Mouse (Mus musculus) embryonic fibroblast, embryonic 13.5 days (primary cell): ENCODE measurements at regions not wholly inside any gene's neighbourhood (a gene's known extent, or its start where the extent isn't known, plus 50 kb on each side); places are given as distances from the start of the nearest gene placed in this dataset.
"Not testable (repeated sequence)": the region's sequence is repeated elsewhere in the genome, so short reads cannot be mapped to it uniquely, and the experiment has no call there.

Experiments
- H3K27ac ChIP-seq: 2 replicates; pipeline ENCODE4 v1.5.1; 2012; ENCODE audit warnings: low read length, control low read depth, inconsistent platforms; ENCODE audit not compliant: insufficient read depth
- H3K4me1 ChIP-seq: 2 replicates; pipeline ENCODE4 v1.6.1; 2011; ENCODE audit warnings: low read length; ENCODE audit not compliant: control insufficient read depth, insufficient read depth
- H3K4me3 ChIP-seq: 2 replicates; pipeline ENCODE4 v1.5.1; 2011; ENCODE audit warnings: mild to moderate bottlenecking, control low read depth, low read length; ENCODE audit not compliant: insufficient read depth
- CTCF ChIP-seq: IDR thresholded peaks from 2 replicates; pipeline ENCODE4 v1.5.1; 2011; ENCODE audit warnings: mild to moderate bottlenecking, control low read depth, low read length, moderate library complexity, borderline replicate concordance; ENCODE audit not compliant: insufficient read depth
- POLR2A ChIP-seq: IDR thresholded peaks from 2 replicates; pipeline ENCODE4 v1.6.1; 2011; ENCODE audit warnings: low read depth, mild to moderate bottlenecking, control low read depth, low read length, moderate library complexity

DNA sequence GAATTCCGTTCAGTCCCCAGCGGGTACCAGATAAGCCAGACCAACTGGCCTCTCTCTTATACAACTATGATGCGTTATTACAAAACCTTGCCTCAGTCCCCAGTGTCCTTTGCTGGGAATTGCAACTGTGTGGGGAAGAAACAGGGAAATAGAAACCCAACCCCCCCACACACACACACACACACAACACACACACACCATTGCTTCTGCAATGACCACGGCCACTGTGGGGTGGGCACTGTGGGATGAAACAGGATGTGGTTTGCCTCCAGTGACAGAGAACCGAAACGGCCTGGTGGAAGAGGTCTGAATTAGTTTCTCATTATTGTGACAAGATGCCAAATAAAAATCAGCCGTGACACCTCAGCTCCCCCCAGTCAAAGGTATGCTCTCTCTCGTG is 128.8 kb upstream of the Rybp start:
- H3K4me3 ChIP-seq: no peak overlapping the region
- TF ChIP-seq POLR2A (no peak), CTCF (no peak)
- no peak overlapping the region for H3K27ac ChIP-seq
- no peaks in the 10 kb centered on the region for H3K4me1 ChIP-seq

DNA sequence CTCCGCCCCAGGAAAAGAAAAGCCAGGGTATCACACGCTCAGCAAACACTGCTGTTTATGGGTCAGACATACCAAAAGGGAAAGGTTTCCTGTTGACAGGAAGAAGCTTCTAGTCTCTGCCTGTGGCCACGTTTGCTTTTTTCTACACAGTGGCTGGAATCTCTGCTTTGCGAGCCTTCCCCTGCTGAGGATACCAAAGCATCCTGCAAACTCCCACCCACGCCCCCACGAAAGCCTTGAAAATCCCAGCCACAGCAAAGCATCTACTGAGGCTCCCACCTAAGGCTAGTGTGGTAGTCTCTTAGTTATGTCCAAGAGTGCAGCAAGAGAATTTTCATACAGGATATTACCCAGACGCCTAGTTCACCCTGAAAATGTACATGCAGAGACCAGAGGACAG is 128.2 kb upstream of the Rybp start:
- Histone ChIP-seq H3K4me3 (no peak overlapping the region), H3K27ac (no peak overlapping the region), H3K4me1 (no peaks in the 10 kb centered on the region)
- no peak for TF ChIP-seq POLR2A
- no peak for TF ChIP-seq CTCF

DNA sequence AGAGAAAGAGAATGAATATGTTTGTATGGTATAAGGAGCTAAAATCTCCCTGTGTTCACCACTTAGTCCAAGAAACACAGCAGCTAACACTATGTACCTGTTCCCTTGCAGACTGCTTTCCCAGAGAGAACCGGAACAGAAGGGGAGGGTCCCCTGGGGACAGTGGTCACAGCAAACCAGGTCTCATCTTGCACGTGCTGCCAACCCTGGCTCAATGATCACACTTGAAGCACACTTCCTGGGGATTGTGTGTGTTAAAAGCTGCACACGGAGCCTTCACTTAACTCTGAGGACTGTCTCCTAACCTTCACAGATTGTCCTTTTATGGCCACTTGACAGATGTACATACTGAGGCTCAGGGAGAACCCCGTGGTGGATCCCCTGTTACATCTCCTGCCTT is 127.6 kb upstream of the Rybp start:
- no peaks in the 10 kb centered on the region for H3K4me1 ChIP-seq
- H3K4me3 ChIP-seq: no peak overlapping the region
- TF ChIP-seq CTCF (no peak), POLR2A (no peak)
- no peak overlapping the region for H3K27ac ChIP-seq

DNA sequence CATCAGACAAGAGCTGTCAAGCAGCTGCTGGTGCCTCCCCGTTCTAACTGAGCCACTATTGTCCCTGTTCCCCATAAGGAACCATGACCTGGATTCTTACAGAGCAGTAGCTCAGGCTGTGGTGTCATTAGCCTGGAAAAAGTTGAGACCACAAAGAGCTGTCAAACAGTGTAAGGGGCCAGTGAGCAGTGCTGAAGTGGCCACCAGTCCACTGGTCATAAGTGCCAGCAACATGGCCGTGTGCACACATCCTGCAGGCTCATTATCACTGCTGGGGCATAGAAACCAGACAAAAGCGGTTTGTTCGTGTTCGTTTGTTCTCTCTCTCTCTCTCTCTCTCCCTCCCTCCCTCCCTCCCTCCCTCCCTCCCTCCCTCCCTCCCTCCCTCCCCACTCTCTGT is 125.2 kb upstream of the Rybp start:
- TF ChIP-seq CTCF: no peak
- TF ChIP-seq POLR2A: no peak
- Histone ChIP-seq H3K4me1 (no peaks in the 10 kb centered on the region), H3K4me3 (no peak overlapping the region), H3K27ac (no peak overlapping the region)

DNA sequence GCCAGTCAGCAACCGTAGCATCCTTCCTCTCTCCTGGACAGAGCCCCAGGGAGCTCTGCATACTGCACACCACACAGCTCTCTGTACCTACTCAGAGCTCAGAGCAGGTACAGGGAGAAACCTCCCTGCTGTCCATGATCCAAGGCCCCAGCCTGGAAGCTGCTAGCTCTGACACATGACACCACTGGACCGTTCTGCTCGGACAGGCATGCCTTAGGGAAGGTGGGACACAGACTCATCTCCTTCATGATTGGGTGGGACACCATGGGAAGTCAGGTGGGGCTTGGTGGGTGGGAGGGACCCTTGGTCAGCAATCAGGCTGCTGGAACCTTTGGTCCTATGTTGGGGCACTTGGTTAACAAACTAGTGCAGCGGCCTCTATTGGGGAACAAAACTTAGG is 124.7 kb upstream of the Rybp start:
- Histone ChIP-seq H3K4me1 (no peaks in the 10 kb centered on the region), H3K4me3 (no peak overlapping the region), H3K27ac (no peak overlapping the region)
- no peak for TF ChIP-seq CTCF
- TF ChIP-seq POLR2A: no peak

DNA sequence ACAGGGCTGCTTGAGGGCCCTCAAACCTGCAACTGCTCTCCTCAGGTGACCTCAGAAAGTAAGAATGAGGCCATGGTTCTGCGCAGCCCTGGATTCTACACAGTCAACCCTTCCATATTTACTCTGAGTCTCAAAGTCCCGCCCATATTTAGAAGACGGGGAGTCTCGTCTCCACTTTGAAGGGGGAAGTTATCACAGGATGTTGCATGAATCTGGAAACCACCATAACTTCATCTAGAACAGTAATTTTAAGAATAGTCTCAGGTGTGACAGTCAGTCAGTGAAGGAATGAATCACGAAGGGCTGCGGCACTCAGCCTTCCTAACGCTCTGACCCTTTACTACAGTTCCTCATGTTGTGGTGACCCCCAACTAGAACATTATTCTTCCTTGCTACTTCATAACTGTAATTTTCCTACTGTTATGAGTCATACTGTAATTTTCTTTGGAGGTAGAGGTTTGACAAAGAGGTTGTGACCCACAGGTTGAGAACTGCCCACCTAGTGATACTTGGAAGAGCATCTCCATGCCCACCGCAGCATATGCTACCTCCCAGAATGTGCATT is 122.9 kb upstream of the Rybp start:
- no peak overlapping the region for H3K4me3 ChIP-seq
- no peak overlapping the region for H3K27ac ChIP-seq
- no peaks in the 10 kb centered on the region for H3K4me1 ChIP-seq
- no peak for TF ChIP-seq CTCF
- TF ChIP-seq POLR2A: no peak

DNA sequence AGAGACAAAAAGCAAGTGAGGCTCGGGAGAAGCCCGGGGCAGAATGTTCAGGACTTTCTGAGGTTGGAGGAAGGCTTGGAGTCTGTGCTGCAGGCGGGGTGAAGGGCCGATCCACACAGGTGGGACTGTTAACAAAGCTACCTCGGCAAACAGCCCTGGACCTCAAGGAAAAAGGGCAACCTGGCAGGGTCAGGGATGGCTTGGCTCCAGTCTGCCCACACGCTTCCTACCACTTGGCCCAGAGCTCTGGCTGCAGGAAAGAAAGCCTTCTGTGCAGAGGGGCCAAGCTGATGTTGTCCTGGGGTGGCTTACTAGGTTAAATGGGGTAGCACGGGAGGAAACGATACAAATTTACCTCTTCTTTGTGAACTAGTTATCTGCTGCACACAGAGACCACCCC is 121.5 kb upstream of the Rybp start:
- Histone ChIP-seq H3K27ac (no peak overlapping the region), H3K4me1 (no peaks in the 10 kb centered on the region), H3K4me3 (no peak overlapping the region)
- TF ChIP-seq POLR2A (no peak), CTCF (no peak)

DNA sequence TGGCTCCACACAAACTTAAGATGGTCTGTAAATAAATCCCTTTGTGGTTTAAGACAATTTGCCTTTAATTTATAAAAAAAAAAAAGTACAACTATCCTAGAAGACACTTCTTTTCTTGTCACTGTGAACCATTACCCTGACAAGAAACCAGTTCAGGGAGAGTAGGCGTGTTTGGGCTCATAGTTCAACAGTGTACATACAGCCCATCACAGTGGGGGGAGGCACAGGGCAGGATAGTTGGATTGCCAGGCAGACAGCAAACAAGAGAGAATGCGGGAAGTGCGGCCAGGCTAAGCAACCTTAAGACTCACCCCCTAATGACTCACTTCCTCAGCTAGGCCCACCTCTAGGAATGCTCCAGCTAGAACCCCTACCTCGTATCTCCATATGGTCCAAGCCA is 119.2 kb upstream of the Rybp start:
- Histone ChIP-seq H3K4me3 (no peak overlapping the region), H3K27ac (no peak overlapping the region), H3K4me1 (no peaks in the 10 kb centered on the region)
- no peak for TF ChIP-seq POLR2A
- no peak for TF ChIP-seq CTCF

DNA sequence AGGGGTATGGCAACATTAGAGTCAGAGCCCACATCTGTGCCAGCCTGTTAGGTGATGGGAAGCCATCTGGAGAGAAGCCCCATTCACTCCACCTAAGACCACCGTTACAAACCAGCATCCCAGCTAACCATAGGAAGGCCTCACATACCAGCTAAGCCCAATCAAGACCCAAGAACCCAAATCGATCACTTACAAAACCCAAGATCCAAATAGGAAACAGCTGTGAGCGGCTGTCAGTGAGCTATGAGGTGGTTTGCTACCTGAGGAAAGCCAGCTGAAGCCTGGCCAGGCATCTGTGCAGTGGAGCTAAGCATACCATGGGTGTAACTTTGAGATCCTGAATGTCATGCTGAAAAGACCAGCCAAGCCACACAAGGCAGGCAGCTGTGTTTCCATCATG is 116.9 kb upstream of the Rybp start:
- H3K27ac ChIP-seq: no peak overlapping the region
- H3K4me3 ChIP-seq: no peak overlapping the region
- no peak for TF ChIP-seq CTCF
- TF ChIP-seq POLR2A: no peak
- no peaks in the 10 kb centered on the region for H3K4me1 ChIP-seq

DNA sequence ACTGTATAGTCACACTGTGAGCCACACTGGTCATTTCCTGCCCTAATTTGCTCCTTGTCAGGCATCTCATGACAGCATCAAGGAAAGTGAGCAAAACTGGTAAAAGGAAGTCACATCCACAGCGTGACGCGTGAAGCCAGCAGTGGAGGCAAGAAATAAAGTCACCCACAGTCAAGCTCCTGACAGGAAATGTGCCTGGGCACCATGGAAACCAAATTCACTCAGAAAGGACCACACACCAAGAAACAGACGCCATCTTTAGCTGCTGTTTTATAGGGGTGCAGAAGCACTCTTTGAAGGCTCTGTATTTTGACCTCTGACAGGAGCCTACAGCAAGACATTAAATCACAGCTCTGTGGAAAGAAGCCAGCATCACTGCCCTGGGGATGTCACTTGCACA is 115.4 kb upstream of the Rybp start:
- Histone ChIP-seq H3K4me3 (no peak overlapping the region), H3K4me1 (no peaks in the 10 kb centered on the region), H3K27ac (no peak overlapping the region)
- no peak for TF ChIP-seq CTCF
- TF ChIP-seq POLR2A: no peak

DNA sequence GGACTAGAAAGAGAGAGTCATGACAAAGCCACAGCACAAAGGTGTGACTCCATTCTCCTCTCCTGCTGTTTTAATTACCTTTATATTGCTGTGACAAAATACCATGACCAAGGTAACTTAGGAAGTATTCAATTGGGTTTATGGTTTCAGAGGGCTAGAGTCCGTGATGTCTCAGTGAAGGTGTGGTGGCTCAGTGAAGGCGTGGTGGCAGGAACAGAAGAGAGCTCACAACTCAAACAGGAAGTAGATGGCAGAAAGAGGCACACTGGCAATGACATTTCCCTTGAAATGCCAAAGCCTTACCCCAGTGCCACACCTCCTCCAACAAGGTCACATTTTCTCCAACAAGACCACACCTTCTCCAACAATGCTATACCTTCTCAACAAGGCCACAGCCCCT is 114.4 kb upstream of the Rybp start:
- Histone ChIP-seq H3K4me1 (no peaks in the 10 kb centered on the region), H3K27ac (no peak overlapping the region), H3K4me3 (no peak overlapping the region)
- TF ChIP-seq CTCF (no peak), POLR2A (no peak)

DNA sequence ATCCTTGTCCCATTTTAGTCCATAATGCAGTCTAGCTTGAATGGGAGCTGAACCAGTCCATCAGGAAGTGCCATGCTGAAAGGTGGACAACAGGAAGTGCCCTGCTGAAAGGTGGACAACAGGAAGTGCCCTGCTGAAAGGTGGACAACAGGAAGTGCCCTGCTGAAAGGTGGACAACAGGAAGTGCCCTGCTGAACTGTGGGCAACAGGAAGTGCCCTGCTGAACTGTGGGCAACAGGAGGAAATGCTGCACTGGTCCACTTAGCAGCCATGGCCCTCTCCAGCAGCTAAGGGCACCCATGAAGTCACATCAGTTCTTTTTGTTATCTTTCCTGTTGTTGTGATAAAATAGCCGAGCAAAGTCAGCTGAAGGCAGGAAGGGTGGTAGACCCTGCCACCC is 112.1 kb upstream of the Rybp start:
- H3K27ac ChIP-seq, H3K4me3 ChIP-seq, H3K4me1 ChIP-seq: not testable (repeated sequence)
